Comparison of ENCODE assay signal across 17 mouse cellular contexts in the genomic region with DNA sequence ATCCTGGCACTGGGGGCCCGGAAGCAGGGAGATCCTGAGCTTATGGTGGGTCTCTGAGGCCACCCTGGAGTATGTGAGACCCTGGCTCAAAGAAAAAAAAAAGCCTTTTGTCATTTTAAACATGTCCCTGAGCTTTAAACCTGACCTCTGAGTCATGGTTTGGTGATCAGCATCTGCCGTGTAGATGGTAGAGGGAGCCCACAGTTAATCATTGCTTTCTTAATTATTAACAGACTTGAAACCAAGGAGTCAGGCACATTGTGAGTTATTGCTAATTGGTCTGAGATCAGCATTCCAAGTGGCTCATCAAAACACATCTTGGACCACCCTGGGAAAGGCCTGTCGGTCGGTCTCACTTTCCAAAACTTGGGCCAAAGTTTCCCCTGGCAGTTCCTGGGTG. TPM values are rescaled to one million over a fixed set of nuclear protein-coding genes. Genes with fewer than 3 reads are reported as not detected.
DNase-seq lines count a peak whose midpoint lies in the region; ATAC-seq and TF ChIP-seq lines count a peak whose summit lies in the region.
"Had no signal": no experiment of that assay in that cellular context is flagged by ENCODE, and none has a peak within 500 bp of the region (broad histone marks: within the 10 kb centered on the region; RNA-seq: fewer than 3 reads in every experiment).

No protein-coding gene starts in this region.

- no peaks in the 10 kb centered on the region for H3K9me3 ChIP-seq in E14TG2a.4 (ENCODE audit: low read length)
- H3K9me3 ChIP-seq in ES-Bruce4 (replicated peaks; ENCODE audit: control insufficient read depth, insufficient read depth, low read length, poor library complexity, severe bottlenecking): no peaks in the 10 kb centered on the region
- no peaks in the 10 kb centered on the region for H3K9me3 ChIP-seq in intestine, embryonic 15.5 days
- H3K9me3 ChIP-seq in kidney, embryonic 14.5 days (ENCODE audit: control insufficient read depth, low read length): no peaks in the 10 kb centered on the region
- H3K9me3 ChIP-seq: embryonic facial prominence, embryonic 10.5 days; forebrain, embryonic 13.5 days; heart, embryonic 13.5 days had no signal

- no peak overlapping the region for H3K9ac ChIP-seq in ES-Bruce4 (ENCODE audit: low read depth, poor library complexity, severe bottlenecking)
- H3K9ac ChIP-seq in intestine, embryonic 15.5 days: no peak overlapping the region
- H3K9ac ChIP-seq in kidney, embryonic 14.5 days (ENCODE audit: low read depth, low read length): no peak overlapping the region
- H3K9ac ChIP-seq: forebrain, embryonic 13.5 days; heart, embryonic 13.5 days had no signal

- H3K36me3 ChIP-seq in E14TG2a.4 (ENCODE audit: insufficient read depth, low read length): peaks cover 44% of the 10 kb centered on the region
- peaks cover 17% of the 10 kb centered on the region for H3K36me3 ChIP-seq in ES-Bruce4 (ENCODE audit: control insufficient read depth, insufficient read depth, low read length, poor library complexity, severe bottlenecking)
- no peaks in the 10 kb centered on the region for H3K36me3 ChIP-seq in intestine, embryonic 15.5 days
- peaks cover 35% of the 10 kb centered on the region for H3K36me3 ChIP-seq in kidney, embryonic 14.5 days (ENCODE audit: control insufficient read depth, insufficient read depth, low read length)

- TF ChIP-seq EP300 in ES-Bruce4 (IDR thresholded peaks at IDR 0.05; ENCODE audit: insufficient read depth, low read depth, low read length): no peak

- DNase-seq in cerebellum, postnatal 36 days: no peak
- no peak for DNase-seq in layer of hippocampus, postnatal 10 days (ENCODE audit: low spot score in 2 of 2)
- no peak for DNase-seq in layer of hippocampus, postnatal 36 days
- DNase-seq in spleen, postnatal 14 days (ENCODE audit: low spot score in 2 of 2): no peak
- DNase-seq: adrenal gland, postnatal 10 days; cerebellum, adult 11-12 months; cerebellum, adult 9-10 months; gastrocnemius, postnatal 36 days; heart, postnatal 36 days had no signal

- WGBS in intestine, embryonic 15.5 days: 58% methylated on average over 4 of the region's 4 CpGs
- WGBS in kidney, embryonic 14.5 days: 31% methylated on average over 4 of the region's 4 CpGs

- H3K4me3 ChIP-seq in E14TG2a.4 (replicated peaks; ENCODE audit: low read length) (peak overlapping the region; percentile 60), ES-Bruce4 (ENCODE audit: low read depth, low read length) (no peak overlapping the region)
- H3K4me3 ChIP-seq in intestine, embryonic 15.5 days (replicated peaks): no peak overlapping the region
- H3K4me3 ChIP-seq in kidney, embryonic 14.5 days (ENCODE audit: low read length): no peak overlapping the region
- H3K4me3 ChIP-seq: embryonic facial prominence, embryonic 10.5 days; forebrain, embryonic 13.5 days; heart, embryonic 13.5 days had no signal

- H3K27me3 ChIP-seq in E14TG2a.4 (ENCODE audit: insufficient read depth, low read length) (no peaks in the 10 kb centered on the region), ES-Bruce4 (ENCODE audit: control insufficient read depth, insufficient read depth, low read length, poor library complexity, severe bottlenecking) (no peaks in the 10 kb centered on the region)
- no peaks in the 10 kb centered on the region for H3K27me3 ChIP-seq in intestine, embryonic 15.5 days (replicated peaks)
- H3K27me3 ChIP-seq in kidney, embryonic 14.5 days (ENCODE audit: control insufficient read depth, insufficient read depth, low read length): no peaks in the 10 kb centered on the region
- H3K27me3 ChIP-seq: forebrain, embryonic 13.5 days had no signal

- TF ChIP-seq CTCF in E14TG2a.4 (conservative IDR thresholded peaks at IDR 0.05; ENCODE audit: low read length) (no peak), ES-Bruce4 (IDR thresholded peaks at IDR 0.05; ENCODE audit: low read depth, low read length) (no peak)

- no peak overlapping the region for H3K4me2 ChIP-seq in intestine, embryonic 15.5 days (replicated peaks)
- no peak overlapping the region for H3K4me2 ChIP-seq in kidney, embryonic 14.5 days (replicated peaks; ENCODE audit: low read depth, low read length)
- H3K4me2 ChIP-seq: forebrain, embryonic 13.5 days; heart, embryonic 13.5 days had no signal

- peaks cover 50% of the 10 kb centered on the region for H3K4me1 ChIP-seq in E14TG2a.4 (replicated peaks; ENCODE audit: low read depth, low read length)
- no peaks in the 10 kb centered on the region for H3K4me1 ChIP-seq in ES-Bruce4 (ENCODE audit: control insufficient read depth, insufficient read depth, low read length)
- H3K4me1 ChIP-seq in intestine, embryonic 15.5 days (replicated peaks): peaks cover 14% of the 10 kb centered on the region
- peaks cover 8% of the 10 kb centered on the region for H3K4me1 ChIP-seq in kidney, embryonic 14.5 days (ENCODE audit: control insufficient read depth, insufficient read depth, low read length)

- no peak for TF ChIP-seq POLR2A in ES-Bruce4 (IDR thresholded peaks at IDR 0.05; ENCODE audit: insufficient read depth, low read length)

- ATAC-seq in intestine, embryonic 15.5 days: peak; percentile 60
- ATAC-seq in kidney, embryonic 14.5 days (ENCODE audit: low FRiP score, low TSS enrichment): 0 out of 2 replicates have a peak, but pooled peaks have one; percentile 2
- ATAC-seq: forebrain, embryonic 13.5 days; hindbrain, postnatal 0 days had no signal

- H3K27ac ChIP-seq in ES-Bruce4 (ENCODE audit: insufficient read depth, low read length): peak overlapping the region; percentile 34; the same call in 1 of the 2 replicates
- H3K27ac ChIP-seq in intestine, embryonic 15.5 days: peak overlapping the region; percentile 34; the same call in 1 of the 2 replicates
- peak overlapping the region; percentile 76; the same call in 1 of the 2 replicates for H3K27ac ChIP-seq in kidney, embryonic 14.5 days (ENCODE audit: low read depth, low read length)
- H3K27ac ChIP-seq: embryonic facial prominence, embryonic 10.5 days; forebrain, embryonic 13.5 days; heart, embryonic 13.5 days; hindbrain, postnatal 0 days had no signal

RNA-seq across cellular contexts. Expression of a gene that starts 24.0 kb away (rescaled TPM):
- polyA plus RNA-seq in ES-Bruce4 (2011; ENCODE audit: insufficient read depth, insufficient read length, low read depth, missing spikeins): 32.9 and 38.5 TPM in 2 replicates
- 16.2 and 16.5 TPM in 2 replicates for polyA plus RNA-seq in intestine, embryonic 15.5 days (2015; fragmentation: Nextera tagmentation; extraction: Ambion mirVana)
- 9.1 and 10.8 TPM in 2 replicates for polyA plus RNA-seq in kidney, embryonic 14.5 days (2014; fragmentation: Nextera tagmentation; extraction: Ambion mirVana)
- total RNA-seq in layer of hippocampus, postnatal 10 days (2021): 100 to 1,000 TPM; 126 to 127 TPM
- total RNA-seq in layer of hippocampus, postnatal 36 days (2021): 100 to 1,000 TPM; 137 to 144 TPM

RNA-seq across cellular contexts. Expression of a gene that starts 49.4 kb away (rescaled TPM):
- polyA plus RNA-seq in ES-Bruce4 (2011; ENCODE audit: insufficient read depth, insufficient read length, low read depth, missing spikeins): 7.8 and 10.9 TPM in 2 replicates
- 21.3 and 21.4 TPM in 2 replicates for polyA plus RNA-seq in intestine, embryonic 15.5 days (2015; fragmentation: Nextera tagmentation; extraction: Ambion mirVana)
- 15.9 and 17.1 TPM in 2 replicates for polyA plus RNA-seq in kidney, embryonic 14.5 days (2014; fragmentation: Nextera tagmentation; extraction: Ambion mirVana)
- 10 to 100 TPM; 26.9 to 29.5 TPM for total RNA-seq in layer of hippocampus, postnatal 10 days (2021)
- total RNA-seq in layer of hippocampus, postnatal 36 days (2021): 10 to 100 TPM; 33.9 to 36.2 TPM

RNA-seq across cellular contexts. Expression of a gene that starts 53.8 kb away (rescaled TPM):
- 10.7 and 11.3 TPM in 2 replicates for polyA plus RNA-seq in ES-Bruce4 (2011; ENCODE audit: insufficient read depth, insufficient read length, low read depth, missing spikeins)
- 8.8 and 9.4 TPM in 2 replicates for polyA plus RNA-seq in intestine, embryonic 15.5 days (2015; fragmentation: Nextera tagmentation; extraction: Ambion mirVana)
- polyA plus RNA-seq in kidney, embryonic 14.5 days (2014; fragmentation: Nextera tagmentation; extraction: Ambion mirVana): 4.2 and 5.2 TPM in 2 replicates
- 10 to 100 TPM in 1 of 2 experiments, 1 to 10 TPM in 1; 9.5 to 10.8 TPM for total RNA-seq in layer of hippocampus, postnatal 10 days (2021)
- 10 to 100 TPM in 1 of 2 experiments, 1 to 10 TPM in 1; 9.3 to 10.1 TPM for total RNA-seq in layer of hippocampus, postnatal 36 days (2021)

RNA-seq across cellular contexts. Expression of a gene that starts 55.3 kb away (rescaled TPM):
- 66.8 and 72.5 TPM in 2 replicates for polyA plus RNA-seq in ES-Bruce4 (2011; ENCODE audit: insufficient read depth, insufficient read length, low read depth, missing spikeins)
- polyA plus RNA-seq in intestine, embryonic 15.5 days (2015; fragmentation: Nextera tagmentation; extraction: Ambion mirVana): 75.9 and 92.8 TPM in 2 replicates
- polyA plus RNA-seq in kidney, embryonic 14.5 days (2014; fragmentation: Nextera tagmentation; extraction: Ambion mirVana): 23.4 and 26.0 TPM in 2 replicates
- total RNA-seq in layer of hippocampus, postnatal 10 days (2021): 10 to 100 TPM; 49.9 to 59.2 TPM
- total RNA-seq in layer of hippocampus, postnatal 36 days (2021): 10 to 100 TPM; 52.8 to 59.6 TPM
